Mouse (Mus musculus) embryonic facial prominence, embryonic 15.5 days (tissue): ENCODE measurements around the gene Tmem246. TPM values are rescaled to one million over a fixed set of nuclear protein-coding genes. Genes with fewer than 3 reads are reported as not detected.
"Not testable (repeated sequence)": the region's sequence is repeated elsewhere in the genome, so short reads cannot be mapped to it uniquely, and the experiment has no call there.

ENCODE experiments used
- ATAC-seq: fragments of 200-750 bp; cut with Nextera tagmentation; 2 replicates; pipeline ENCODE4 v1.8.0; 2017; ENCODE audit warnings: low read depth, moderate TSS enrichment; ENCODE audit not compliant: insufficient number of reproducible peaks, low FRiP score, low TSS enrichment
- H3K27ac ChIP-seq: fragments of 300-500 bp; sonication (generic); replicated peaks from 2 replicates; pipeline ENCODE4 v1.5.1; 2015; ENCODE audit warnings: mild to moderate bottlenecking, inconsistent platforms
- H3K27me3 ChIP-seq: fragments of 300-500 bp; sonication (generic); 2 replicates; pipeline ENCODE4 v1.6.1; 2015; ENCODE audit warnings: inconsistent platforms
- H3K36me3 ChIP-seq: fragments of 300-500 bp; sonication (generic); 2 replicates; pipeline ENCODE4 v1.6.1; 2015; ENCODE audit warnings: mild to moderate bottlenecking, inconsistent platforms
- H3K4me1 ChIP-seq: fragments of 300-500 bp; sonication (generic); 2 replicates; pipeline ENCODE4 v1.6.1; 2015; ENCODE audit warnings: inconsistent platforms
- H3K4me2 ChIP-seq: fragments of 300-500 bp; sonication (generic); replicated peaks from 2 replicates; pipeline ENCODE4 v1.6.1; 2015; ENCODE audit warnings: mild to moderate bottlenecking, inconsistent platforms
- H3K4me3 ChIP-seq: fragments of 300-500 bp; sonication (generic); replicated peaks from 2 replicates; pipeline ENCODE4 v1.5.1; 2015; ENCODE audit warnings: mild to moderate bottlenecking, inconsistent platforms
- H3K9ac ChIP-seq: fragments of 300-500 bp; sonication (generic); 2 replicates; pipeline ENCODE4 v1.6.1; 2015; ENCODE audit warnings: inconsistent platforms
- H3K9me3 ChIP-seq: fragments of 300-500 bp; sonication (generic); replicated peaks from 2 replicates; pipeline ENCODE4 v1.6.1; 2016; ENCODE audit warnings: inconsistent platforms
- WGBS: fragments of 180-500 bp; shearing (Covaris S2); methylation state at CpG from one replicate; pipeline ENCODE4 v1.1.7; 2015; 5-methylcytosine and 5-hydroxymethylcytosine counted together
- polyA plus RNA-seq: library from polyadenylated mRNA; unstranded; fragments of >200 nt; fragmentation: Nextera tagmentation; extraction: Ambion mirVana; gene quantifications from 2 replicates; pipeline ENCODE4 v1.2.1, GENCODE M21; 2015

Tmem246 gene
- 35.7 and 39.3 TPM in 2 replicates for polyA plus RNA-seq

DNA sequence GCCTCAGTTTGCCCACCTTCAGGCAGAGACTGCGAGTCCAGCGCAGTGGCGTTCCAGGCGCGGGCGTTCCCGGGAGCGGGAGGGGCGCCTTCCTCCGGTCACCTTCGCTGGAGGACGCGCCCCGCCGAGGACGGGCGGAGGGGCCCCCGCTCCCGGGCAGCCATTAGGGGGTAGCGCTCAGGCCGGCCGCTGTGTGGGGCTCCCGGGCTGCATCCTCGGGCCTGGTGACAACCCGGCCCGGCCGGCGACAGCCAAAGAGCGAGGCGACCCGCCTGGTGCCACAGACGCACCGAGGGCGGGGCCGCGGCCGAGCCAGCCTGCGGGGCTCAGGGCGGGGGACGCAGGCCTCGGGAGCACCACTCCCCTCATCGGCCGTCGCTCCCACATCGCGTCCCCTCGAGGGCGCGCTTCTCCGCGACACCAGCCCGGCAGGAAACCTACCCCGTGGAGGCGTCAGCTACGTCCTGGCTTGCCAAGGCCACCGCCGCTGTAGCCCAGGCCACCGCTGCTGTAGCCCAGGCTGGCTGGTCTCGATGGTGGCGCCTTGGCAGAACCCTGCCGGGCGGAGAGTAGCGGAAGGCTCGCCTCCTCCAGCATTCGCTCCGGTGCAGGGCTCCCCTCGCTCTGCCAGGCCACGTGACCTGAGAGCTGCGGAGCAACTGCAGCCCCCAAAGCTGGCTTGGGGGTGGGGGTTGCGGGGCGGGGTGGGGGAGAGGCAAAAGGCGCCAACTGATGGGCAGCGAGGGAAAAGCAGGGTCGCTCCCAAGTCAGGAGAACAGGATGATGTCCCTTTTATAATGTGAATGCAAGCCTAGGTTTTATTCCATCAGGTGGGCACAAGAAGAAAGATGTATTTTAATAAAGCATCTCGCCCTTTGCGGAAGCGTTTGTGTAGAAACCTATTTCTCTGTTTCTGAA, at the start of gene Tmem246:
TSS of gene Tmem246 (minus strand) at position 694 of the 918 bp plus-strand sequence.
- H3K27ac ChIP-seq = peak within 1 kb of the TSS; percentile 90
- H3K4me2 ChIP-seq = peak within 1 kb of the TSS; percentile 87
- H3K27me3 ChIP-seq = no peaks in the 10 kb centered on the region
- H3K4me1 ChIP-seq = peaks cover 20% of the 10 kb centered on the region; the same call in 1 of the 2 replicates
- under 1% methylated on average over 76 of the region's 77 CpGs for WGBS
- peak; percentile 87 for ATAC-seq
- peak within 1 kb of the TSS; percentile 92 for H3K9ac ChIP-seq
- H3K36me3 ChIP-seq = no peaks in the 10 kb centered on the region
- H3K9me3 ChIP-seq = no peaks in the 10 kb centered on the region
- H3K4me3 ChIP-seq = peak within 1 kb of the TSS; percentile 81

DNA sequence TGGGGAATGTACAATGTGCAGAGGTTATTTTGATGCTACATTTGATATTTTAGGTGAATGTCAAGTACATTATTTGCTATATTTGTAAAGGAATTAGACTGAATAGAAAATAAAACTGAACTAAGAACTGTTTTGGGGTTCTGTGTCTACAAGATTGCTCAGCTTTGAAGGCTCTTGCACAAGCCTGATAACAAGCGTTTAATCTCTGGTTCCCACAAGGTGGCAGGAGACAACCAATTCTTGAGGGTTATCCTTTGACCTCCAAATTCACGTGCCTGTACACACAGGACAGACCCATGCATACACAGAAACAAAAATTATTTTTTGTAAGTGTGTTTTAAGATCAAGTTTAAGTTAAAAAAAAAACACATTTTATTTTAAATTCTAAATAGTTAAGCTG, 42.2 kb upstream of the Tmem246 start:
- no peak for ATAC-seq

DNA sequence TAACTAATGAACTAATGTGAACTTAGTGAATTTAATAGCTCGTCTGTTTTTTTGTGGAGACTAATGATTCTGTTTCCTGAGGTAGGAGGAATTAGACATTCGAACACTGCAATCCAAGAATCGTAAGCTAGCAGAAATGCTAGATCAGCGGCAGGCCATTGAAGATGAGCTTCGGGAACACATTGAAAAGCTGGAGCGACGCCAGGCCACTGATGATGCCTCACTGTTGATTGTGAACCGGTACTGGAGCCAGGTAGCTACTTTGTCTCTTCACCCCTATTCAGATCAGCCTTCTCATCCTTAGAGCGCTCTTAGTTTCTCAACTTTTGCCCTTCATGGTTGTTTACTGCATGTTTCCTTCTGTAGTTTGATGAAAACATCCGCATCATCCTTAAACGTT, 40.1 kb upstream of the Tmem246 start:
- 90% methylated on average over 11 of the region's 11 CpGs for WGBS
- H3K4me2 ChIP-seq = no peak overlapping the region
- H3K36me3 ChIP-seq = peaks cover 68% of the 10 kb centered on the region
- H3K9ac ChIP-seq = no peak overlapping the region
- H3K4me3 ChIP-seq = no peak overlapping the region
- no peaks in the 10 kb centered on the region for H3K9me3 ChIP-seq
- H3K27ac ChIP-seq = no peak overlapping the region
- no peak for ATAC-seq
- H3K27me3 ChIP-seq = no peaks in the 10 kb centered on the region
- 0 out of 2 replicates have a peak, but pooled peaks cover 4% of the 10 kb centered on the region for H3K4me1 ChIP-seq

More for the DNA sequence above, 42.2 kb upstream of the Tmem246 start:
- H3K4me3 ChIP-seq = no peak overlapping the region
- no peaks in the 10 kb centered on the region for H3K4me1 ChIP-seq
- WGBS = 67% methylated on average over 2 of the region's 2 CpGs
- H3K36me3 ChIP-seq = peaks cover 77% of the 10 kb centered on the region
- H3K4me2 ChIP-seq = no peak overlapping the region
- H3K9ac ChIP-seq = no peak overlapping the region
- no peaks in the 10 kb centered on the region for H3K27me3 ChIP-seq
- no peaks in the 10 kb centered on the region for H3K9me3 ChIP-seq
- no peak overlapping the region for H3K27ac ChIP-seq

DNA sequence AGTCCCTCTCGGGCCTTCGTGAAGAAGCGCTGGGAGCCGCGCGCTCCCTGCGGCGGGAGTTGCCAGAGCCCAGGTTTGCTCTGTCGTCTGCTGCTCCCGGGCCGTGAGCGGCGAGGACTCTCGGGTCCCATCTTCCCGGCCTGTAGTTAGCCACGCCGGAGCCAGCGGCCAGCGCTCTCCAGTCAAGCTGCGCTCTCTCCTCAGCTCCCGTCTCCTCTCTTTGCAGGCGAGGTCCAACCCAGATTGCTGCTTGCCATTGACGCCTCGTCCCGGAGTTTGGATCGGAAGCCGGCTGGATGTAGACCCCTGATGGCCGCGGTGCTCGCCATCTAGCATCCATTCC, 34.4 kb upstream of the Tmem246 start:
- Histone ChIP-seq H3K27me3 (no peaks in the 10 kb centered on the region), H3K4me2 (peak overlapping the region; percentile 69), H3K36me3 (peaks cover 27% of the 10 kb centered on the region), H3K27ac (peak overlapping the region; percentile 96), H3K9me3 (no peaks in the 10 kb centered on the region), H3K4me3 (peak overlapping the region; percentile 97), H3K9ac (peak overlapping the region; percentile 91), H3K4me1 (0 out of 2 replicates have a peak, but pooled peaks cover 4% of the 10 kb centered on the region)
- WGBS = under 1% methylated on average over 30 of the region's 30 CpGs
- peak; percentile 71; the same call in 1 of the 2 replicates for ATAC-seq

DNA sequence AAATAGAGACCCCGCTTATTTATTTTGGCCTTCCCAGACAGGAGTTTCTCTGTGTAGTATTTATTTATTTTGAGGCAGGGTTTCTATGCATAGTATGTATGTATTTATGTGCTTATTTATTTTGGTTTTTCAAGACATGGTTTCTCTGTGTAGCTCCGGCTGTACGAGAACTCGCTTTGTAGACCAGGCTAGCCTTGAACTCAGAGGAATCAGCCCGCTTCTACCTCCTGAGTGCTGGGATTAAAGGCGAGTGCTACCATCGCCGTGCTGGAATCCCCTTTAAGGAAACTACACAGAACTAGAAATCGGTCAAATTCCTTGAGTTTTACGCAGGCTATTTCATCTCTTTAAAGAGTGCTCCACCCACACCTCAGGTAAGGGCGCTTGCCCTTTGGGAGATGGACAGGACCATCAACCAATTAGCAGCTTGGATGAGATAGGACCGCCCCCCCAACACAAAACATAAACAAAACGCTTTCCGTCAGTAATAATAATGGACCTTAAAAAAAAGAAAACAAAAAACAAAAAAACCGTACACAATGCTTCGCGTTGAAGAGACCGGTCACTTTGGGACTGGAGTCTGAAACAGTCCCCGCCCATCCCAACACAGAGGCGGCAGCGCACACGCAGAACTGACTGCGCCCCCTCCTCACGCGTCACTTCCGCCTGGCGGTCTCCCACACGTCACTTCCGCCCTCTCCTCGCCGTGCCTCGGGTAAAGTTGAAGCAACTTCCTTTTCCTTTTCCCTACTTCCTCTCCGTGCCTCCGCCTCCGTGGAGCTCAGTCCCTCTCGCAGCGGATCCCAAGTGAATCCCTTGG, 33.9 kb upstream of the Tmem246 start, which contains the start of gene Rnf20:
TSS of gene Rnf20 (plus strand) at position 688 of the 820 bp plus-strand sequence.
- Histone ChIP-seq H3K36me3 (peaks cover 22% of the 10 kb centered on the region), H3K9ac (peak within 1 kb of the TSS; percentile 91), H3K9me3 (no peaks in the 10 kb centered on the region), H3K4me3 (peak within 1 kb of the TSS; percentile 97), H3K27me3 (no peaks in the 10 kb centered on the region), H3K4me2 (peak within 1 kb of the TSS; percentile 69), H3K4me1 (0 out of 2 replicates have a peak, but pooled peaks cover 4% of the 10 kb centered on the region), H3K27ac (peak within 1 kb of the TSS; percentile 96)
- ATAC-seq = peak; percentile 96
- WGBS = 3% methylated on average over 37 of the region's 37 CpGs

DNA sequence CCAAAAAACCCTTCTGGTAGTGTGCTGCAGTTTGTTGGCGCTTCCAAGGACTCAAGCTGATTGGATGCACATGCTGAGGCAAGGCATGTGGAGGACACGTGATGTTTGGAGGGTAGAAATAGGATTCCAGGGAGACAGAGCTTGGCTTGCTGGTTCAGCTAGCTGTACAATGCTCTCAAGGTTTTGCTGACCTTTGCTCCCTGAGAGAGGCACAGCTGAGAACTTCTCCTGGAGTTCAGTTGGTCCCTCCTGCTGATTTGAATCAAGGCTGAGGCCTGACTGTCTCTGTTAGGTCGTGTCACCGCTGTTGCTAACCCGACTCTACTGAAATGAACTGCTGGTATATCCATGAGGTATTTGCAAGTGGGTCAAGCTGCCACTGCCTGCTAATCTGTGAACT, 31.3 kb upstream of the Tmem246 start:
- Histone ChIP-seq H3K9ac (no peak overlapping the region), H3K4me1 (0 out of 2 replicates have a peak, but pooled peaks cover 4% of the 10 kb centered on the region), H3K36me3 (no peaks in the 10 kb centered on the region; the same call in 1 of the 2 replicates), H3K27ac (no peak overlapping the region), H3K9me3 (no peaks in the 10 kb centered on the region), H3K4me3 (no peak overlapping the region), H3K4me2 (no peak overlapping the region), H3K27me3 (no peaks in the 10 kb centered on the region)
- 69% methylated on average over 5 of the region's 5 CpGs for WGBS
- no peak for ATAC-seq

DNA sequence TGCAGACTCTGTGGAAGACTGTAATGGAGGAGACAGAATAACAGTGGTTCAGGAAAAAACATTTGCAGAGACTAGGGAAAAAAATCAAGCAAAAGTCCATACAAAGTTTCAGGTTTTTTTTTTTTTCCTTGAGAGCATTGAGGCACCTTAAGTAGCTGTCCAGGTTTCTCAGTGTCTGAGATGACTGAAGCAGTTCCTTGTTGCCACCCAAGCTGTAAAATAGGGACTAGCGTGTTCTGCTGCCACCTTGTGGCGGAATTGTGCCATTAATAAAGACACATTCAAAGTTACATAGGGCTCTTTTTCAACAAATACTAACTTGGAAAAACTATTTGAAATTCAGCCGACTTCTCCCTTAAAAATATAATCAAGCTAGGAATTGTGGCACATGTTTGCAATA, 29.3 kb upstream of the Tmem246 start:
- Histone ChIP-seq H3K27ac (no peak overlapping the region), H3K36me3 (no peaks in the 10 kb centered on the region), H3K9me3 (no peaks in the 10 kb centered on the region), H3K4me3 (no peak overlapping the region), H3K9ac (no peak overlapping the region), H3K4me2 (no peak overlapping the region), H3K27me3 (no peaks in the 10 kb centered on the region), H3K4me1 (no peaks in the 10 kb centered on the region)
- ATAC-seq = no peak
- 2% methylated on average over 3 of the region's 3 CpGs for WGBS

DNA sequence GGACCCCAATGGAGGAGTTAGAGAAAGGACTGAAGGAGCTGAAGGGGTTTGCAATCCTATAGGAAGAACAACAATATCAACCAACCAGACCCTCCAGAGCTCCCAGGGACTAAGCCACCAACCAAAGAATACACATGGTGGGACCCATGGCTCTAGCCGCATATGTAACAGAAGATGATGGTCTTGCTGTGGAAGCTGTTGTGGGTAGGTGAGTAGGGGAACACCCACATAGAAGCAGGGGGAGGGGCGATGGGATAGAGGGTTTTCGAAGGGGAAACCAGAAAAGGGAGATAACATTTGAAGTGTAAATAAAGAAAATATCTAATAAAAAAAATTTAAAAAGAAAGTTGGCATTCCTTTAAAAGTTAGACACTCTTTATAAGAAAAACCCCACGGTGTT, 27.3 kb upstream of the Tmem246 start:
- not testable (repeated sequence) for H3K4me1 ChIP-seq, ATAC-seq, H3K9ac ChIP-seq, H3K4me3 ChIP-seq, H3K9me3 ChIP-seq, H3K27me3 ChIP-seq, H3K36me3 ChIP-seq, H3K4me2 ChIP-seq, H3K27ac ChIP-seq
- WGBS = 85% methylated on average over 4 of the region's 4 CpGs

DNA sequence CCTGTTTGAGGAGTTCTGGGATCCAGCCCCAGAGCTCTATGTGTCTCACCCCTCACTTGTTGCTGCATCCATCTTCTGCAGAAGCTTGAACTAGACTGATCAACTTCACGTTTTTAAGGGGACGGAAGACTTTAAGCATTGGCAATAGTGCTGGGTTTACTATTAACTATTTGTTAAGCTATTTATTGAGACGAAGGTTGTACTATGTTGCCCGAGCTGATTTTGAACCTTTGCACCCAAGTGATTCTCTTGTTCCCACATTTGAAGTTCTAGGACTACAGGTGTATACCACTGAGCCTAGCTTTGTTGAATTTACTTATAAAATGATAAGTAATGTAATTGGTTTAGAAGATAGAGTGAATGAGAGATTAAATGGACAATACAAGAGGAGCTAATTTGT, 26.2 kb upstream of the Tmem246 start:
- H3K4me1 ChIP-seq = no peaks in the 10 kb centered on the region
- 87% methylated on average over 4 of the region's 4 CpGs for WGBS

DNA sequence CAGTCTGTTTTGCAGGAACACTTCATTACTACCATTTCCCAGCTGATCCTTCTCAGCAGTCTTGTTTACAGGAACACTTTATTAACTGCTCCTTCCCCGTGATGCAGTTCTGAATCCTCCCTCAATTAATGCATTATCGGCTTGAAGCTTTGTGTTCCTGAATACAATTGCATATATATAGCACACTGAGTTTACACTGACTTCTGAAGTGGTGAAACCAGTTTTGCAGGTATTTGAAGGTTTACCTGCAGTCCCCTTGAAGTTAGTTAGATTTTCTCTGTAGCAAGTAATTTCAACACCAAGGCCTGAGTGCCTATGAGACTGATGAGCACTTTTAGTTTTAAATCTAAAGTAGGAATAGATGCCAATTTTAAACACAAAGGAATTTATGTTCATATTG, 24.6 kb upstream of the Tmem246 start:
- no peaks in the 10 kb centered on the region for H3K27me3 ChIP-seq
- no peak for ATAC-seq
- H3K4me2 ChIP-seq = no peak overlapping the region
- H3K9me3 ChIP-seq = no peaks in the 10 kb centered on the region
- no peak overlapping the region for H3K4me3 ChIP-seq
- 56% methylated on average over 2 of the region's 2 CpGs for WGBS
- no peaks in the 10 kb centered on the region for H3K4me1 ChIP-seq
- H3K9ac ChIP-seq = no peak overlapping the region
- H3K27ac ChIP-seq = no peak overlapping the region
- no peaks in the 10 kb centered on the region for H3K36me3 ChIP-seq

More for the DNA sequence above, 26.2 kb upstream of the Tmem246 start:
- no peak for ATAC-seq
- Histone ChIP-seq H3K36me3 (no peaks in the 10 kb centered on the region), H3K9ac (no peak overlapping the region), H3K27ac (no peak overlapping the region), H3K4me3 (no peak overlapping the region), H3K9me3 (no peaks in the 10 kb centered on the region), H3K27me3 (no peaks in the 10 kb centered on the region), H3K4me2 (no peak overlapping the region)

DNA sequence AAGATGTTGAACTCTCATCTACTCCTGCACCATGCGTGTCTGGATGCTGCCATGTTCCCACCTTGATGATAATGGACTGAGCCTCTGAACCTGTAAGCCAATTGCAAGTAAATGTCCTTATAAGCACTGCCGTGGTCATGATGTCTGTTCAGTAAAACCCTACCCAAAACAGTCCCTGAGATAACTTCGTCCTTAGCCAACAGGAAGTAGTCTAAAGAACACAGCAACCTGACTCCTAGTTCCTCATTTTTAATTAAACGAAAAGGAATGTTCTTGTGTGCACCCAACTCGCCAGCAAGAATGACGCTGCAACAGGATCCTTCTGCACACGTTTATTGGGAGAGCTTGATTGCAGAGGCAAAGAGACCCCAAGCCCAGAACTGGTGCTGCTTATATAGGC, 22.2 kb upstream of the Tmem246 start:
- not testable (repeated sequence) for H3K27me3 ChIP-seq, H3K9ac ChIP-seq, H3K36me3 ChIP-seq, H3K4me3 ChIP-seq, H3K9me3 ChIP-seq, H3K4me1 ChIP-seq, H3K27ac ChIP-seq, H3K4me2 ChIP-seq, ATAC-seq
- WGBS = 87% methylated on average over 7 of the region's 7 CpGs
